Mouse (Mus musculus): ENCODE measurements around the gene Zfp12.

The Zfp12 gene

DNA sequence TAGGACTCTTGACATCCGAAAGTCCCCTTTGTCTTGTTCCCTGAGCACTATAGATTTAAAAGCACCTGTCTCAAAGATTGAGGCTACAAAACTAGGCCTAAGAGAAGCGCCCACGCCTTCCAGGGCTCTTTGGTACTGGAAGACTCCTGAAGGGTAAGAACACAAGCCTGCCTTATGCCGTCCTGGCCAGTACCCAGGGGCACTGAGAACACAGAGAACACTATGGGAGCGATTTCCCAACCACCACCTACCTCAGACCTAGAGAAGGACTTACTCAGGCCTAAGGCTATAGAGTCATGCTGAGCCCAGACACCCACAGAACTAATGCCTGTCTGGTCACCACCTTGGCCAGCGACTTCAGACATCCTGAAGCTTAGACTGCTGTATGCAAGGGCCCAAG, 31.8 kb downstream of the Zfp12 start:
- no peak for DNase-seq (ENCODE audit: low spot score in 2 of 2)

- DNase-seq (ENCODE audit: low spot score in 2 of 2), result no peak
Observed at GRCm38 (mm10) chr5:143268985-143269362, 34.0 kb downstream of the Zfp12 start.

- DNase-seq (ENCODE audit: low spot score in 2 of 2), result peak; percentile 67
Observed at GRCm38 (mm10) chr5:143269363-143270150, 34.6 kb downstream of the Zfp12 start, which contains the start of gene Zfp316. Gene Zfp316 (minus strand): TSS chr5:143270022.

- DNase-seq (ENCODE audit: low spot score in 2 of 2), result no peak
Observed at GRCm38 (mm10) chr5:143270151-143270519, 35.2 kb downstream of the Zfp12 start.

DNA sequence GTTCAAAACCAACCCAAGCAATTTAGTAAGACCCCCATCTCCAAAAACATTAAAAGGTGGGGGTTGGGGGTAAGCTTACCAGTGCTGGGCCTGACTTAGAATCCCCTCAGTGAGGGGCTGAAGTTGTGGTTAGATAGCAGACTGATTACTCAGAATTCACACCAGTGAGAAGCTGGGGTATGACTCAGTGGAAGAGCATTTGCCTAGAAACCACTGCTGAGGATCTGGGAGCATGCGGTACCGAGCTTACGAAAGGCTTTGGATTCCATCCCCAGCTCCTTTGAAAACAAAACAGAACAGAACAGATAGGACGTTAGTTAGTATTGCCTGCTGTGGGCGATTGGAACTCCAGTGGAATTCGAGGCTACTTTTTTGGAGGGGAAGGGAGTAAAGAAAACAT, 36.7 kb downstream of the Zfp12 start:
- DNase-seq (ENCODE audit: low spot score in 2 of 2), result peak in 1 of 2 experiments; percentile 44

GRCm38 (mm10) chr5:143272108-143272507, 37.1 kb downstream of the Zfp12 start:
- no peak for DNase-seq (ENCODE audit: low spot score in 2 of 2)

- no peak for DNase-seq (ENCODE audit: low spot score in 2 of 2)
Observed at GRCm38 (mm10) chr5:143272540-143273330, 37.8 kb downstream of the Zfp12 start.

- DNase-seq (ENCODE audit: low spot score in 2 of 2), result no peak
Observed at GRCm38 (mm10) chr5:143275761-143276160, 40.8 kb downstream of the Zfp12 start.

GRCm38 (mm10) chr5:143279247-143279646, 44.3 kb downstream of the Zfp12 start:
- DNase-seq (ENCODE audit: low spot score in 2 of 2), result no peak

- DNase-seq (ENCODE audit: low spot score in 2 of 2), result no peak
Observed at GRCm38 (mm10) chr5:143284762-143285161, 49.8 kb downstream of the Zfp12 start.

GRCm38 (mm10) chr5:143287774-143288328, 52.9 kb downstream of the Zfp12 start:
- DNase-seq (ENCODE audit: low spot score in 2 of 2), result no peak

DNA sequence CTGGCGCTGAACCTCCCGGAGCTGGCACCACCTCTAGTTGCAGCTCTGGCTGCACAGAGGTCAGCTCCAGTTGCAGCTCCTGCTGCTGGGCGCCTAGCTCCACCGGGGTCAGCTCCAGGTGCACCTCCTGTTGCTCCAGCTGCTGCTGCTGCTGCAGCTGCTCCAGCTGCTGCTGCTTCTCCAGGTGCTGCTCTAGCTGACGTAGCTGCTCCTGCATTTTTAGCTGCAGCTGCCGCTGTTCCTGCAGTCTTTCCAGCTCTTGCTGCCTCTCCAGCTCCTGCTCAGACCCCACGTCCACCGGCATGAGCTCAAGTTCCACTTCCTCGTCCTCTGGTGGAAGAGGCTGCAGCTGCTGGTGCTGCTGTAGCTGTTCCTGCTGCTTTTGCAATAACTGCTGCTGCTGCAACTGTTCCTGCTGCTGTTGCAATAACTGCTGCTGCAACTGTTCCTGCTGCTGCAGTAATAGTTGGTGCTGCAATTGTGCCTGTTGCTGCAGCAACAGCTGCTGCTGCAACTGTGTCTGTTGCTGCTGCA, 53.5 kb downstream of the Zfp12 start:
- no peak for DNase-seq (ENCODE audit: low spot score in 2 of 2)

- no peak for DNase-seq (ENCODE audit: low spot score in 2 of 2)
Observed at GRCm38 (mm10) chr5:143289299-143289698, 54.3 kb downstream of the Zfp12 start.

GRCm38 (mm10) chr5:143292879-143293278, 57.9 kb downstream of the Zfp12 start:
- no peak for DNase-seq (ENCODE audit: low spot score in 2 of 2)

- DNase-seq (ENCODE audit: low spot score in 2 of 2), result peak in 1 of 2 experiments; percentile 18
Observed at GRCm38 (mm10) chr5:143293404-143293803, 58.4 kb downstream of the Zfp12 start, which contains the start of gene Zfp853. Gene Zfp853 (minus strand): TSS chr5:143293623.

DNA sequence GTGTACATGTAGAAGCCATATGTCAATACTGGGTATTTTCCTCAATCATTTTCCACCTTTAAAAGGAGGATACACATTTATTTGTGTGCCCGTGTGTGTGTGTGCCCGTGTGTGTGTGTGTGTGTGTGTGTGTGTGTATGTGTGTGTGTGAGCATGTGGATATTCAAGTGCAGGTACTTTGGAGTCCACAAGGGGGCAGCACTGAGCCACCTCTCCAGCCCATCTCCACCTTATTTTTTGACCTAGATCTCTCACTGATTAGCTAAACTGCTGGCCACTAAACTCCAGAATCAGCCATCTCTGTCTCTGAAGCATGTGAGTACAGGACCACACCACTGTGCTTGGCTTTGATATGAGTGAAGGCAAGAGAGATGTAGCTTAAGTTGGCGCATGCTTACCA, 59.9 kb downstream of the Zfp12 start:
- no peak for DNase-seq (ENCODE audit: low spot score in 2 of 2)

DNA sequence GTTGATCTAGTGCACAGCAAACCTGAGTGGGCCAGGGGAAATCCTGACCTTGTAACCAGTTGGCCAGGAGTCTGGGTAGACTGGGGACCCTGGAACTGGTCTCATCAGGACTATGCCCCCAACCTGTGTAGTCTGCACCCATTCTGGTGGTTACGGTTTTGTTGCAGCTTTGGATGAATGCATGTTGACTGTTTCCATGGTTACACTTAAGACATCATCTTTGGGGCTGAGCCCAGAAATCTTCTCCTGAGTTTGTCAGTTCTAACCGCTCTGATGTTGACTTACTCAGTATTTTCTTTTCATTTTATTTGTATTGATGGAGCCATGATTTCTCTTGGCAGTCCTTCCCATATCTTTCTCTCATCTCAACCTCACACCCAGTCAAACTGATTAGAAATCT, 60.4 kb downstream of the Zfp12 start:
- no peak for DNase-seq (ENCODE audit: low spot score in 2 of 2)

- DNase-seq (ENCODE audit: low spot score in 2 of 2), result no peak
Observed at GRCm38 (mm10) chr5:143297986-143298385, 63.0 kb downstream of the Zfp12 start.

DNA sequence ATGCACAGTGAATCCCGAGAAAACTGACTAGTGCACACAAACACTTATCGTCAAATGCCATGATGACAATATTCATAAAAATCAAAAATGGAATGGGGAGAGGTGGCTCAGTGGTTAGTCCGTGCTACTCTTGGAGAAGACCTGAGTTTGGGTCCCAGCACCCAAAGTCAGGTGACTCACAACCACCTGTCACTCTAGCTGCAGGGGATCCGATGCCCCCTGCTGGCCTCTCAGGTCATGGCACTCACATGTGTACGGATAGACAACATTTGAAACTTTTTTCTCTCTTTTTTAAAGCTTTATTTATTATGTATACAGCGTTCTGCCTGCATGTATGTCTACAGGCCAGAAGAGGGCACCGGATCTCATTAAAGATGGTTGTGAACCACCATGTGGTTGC, 63.4 kb downstream of the Zfp12 start:
- no peak for DNase-seq (ENCODE audit: low spot score in 2 of 2)
